Comparison of ENCODE assay signal across 10 mouse cellular contexts in genomic region chr10:81335393-81336340, GRCm38 (mm10). TPM values are rescaled to one million over a fixed set of nuclear protein-coding genes. Genes with fewer than 3 reads are reported as not detected.
DNase-seq lines count a peak whose midpoint lies in the region; ATAC-seq and TF ChIP-seq lines count a peak whose summit lies in the region.
"Had no signal": no experiment of that assay in that cellular context is flagged by ENCODE, and none has a peak within 500 bp of the region (broad histone marks: within the 10 kb centered on the region; RNA-seq: fewer than 3 reads in every experiment).

No protein-coding gene starts in this region.

- TF ChIP-seq POLR2A in heart, adult 2 months (IDR thresholded peaks at IDR 0.05; ENCODE audit: insufficient read depth, low read depth, low read length) = no peak

- H3K9ac ChIP-seq in heart, adult 2 months (ENCODE audit: low read depth, low read length) = no peak overlapping the region
- 0 out of 2 replicates have a peak overlapping the region, but pooled peaks have one; percentile 45 for H3K9ac ChIP-seq in embryonic facial prominence, embryonic 14.5 days (ENCODE audit: low read depth, low read length)
- H3K9ac ChIP-seq in limb, embryonic 11.5 days (ENCODE audit: low read length) = no peak overlapping the region
- H3K9ac ChIP-seq: forebrain, postnatal 0 days had no signal

- H3K36me3 ChIP-seq in heart, adult 2 months (ENCODE audit: control insufficient read depth, insufficient read depth, low read length) = no peaks in the 10 kb centered on the region
- H3K36me3 ChIP-seq in E14TG2a.4 (ENCODE audit: insufficient read depth, low read length) = no peaks in the 10 kb centered on the region
- no peaks in the 10 kb centered on the region for H3K36me3 ChIP-seq in embryonic facial prominence, embryonic 14.5 days (ENCODE audit: control insufficient read depth, insufficient read depth, low read length)
- H3K36me3 ChIP-seq in limb, embryonic 11.5 days (ENCODE audit: control insufficient read depth, insufficient read depth, low read length) = no peaks in the 10 kb centered on the region

- peaks cover 3% of the 10 kb centered on the region for H3K4me1 ChIP-seq in heart, adult 2 months (ENCODE audit: control insufficient read depth, insufficient read depth, low read length)
- H3K4me1 ChIP-seq in E14TG2a.4 (replicated peaks; ENCODE audit: low read depth, low read length) = peaks cover 65% of the 10 kb centered on the region
- peaks cover 13% of the 10 kb centered on the region for H3K4me1 ChIP-seq in embryonic facial prominence, embryonic 14.5 days (ENCODE audit: control insufficient read depth, insufficient read depth, low read length)
- peaks cover 10% of the 10 kb centered on the region for H3K4me1 ChIP-seq in limb, embryonic 11.5 days (ENCODE audit: control insufficient read depth, insufficient read depth, low read length)

- intact Hi-C loops in heart, adult 2 months (cut with DNase I) = no loop called here

- no peak overlapping the region for H3K4me3 ChIP-seq in heart, adult 2 months
- H3K4me3 ChIP-seq in E14TG2a.4 (replicated peaks; ENCODE audit: low read length) = peak overlapping the region; percentile 39
- no peak overlapping the region for H3K4me3 ChIP-seq in embryonic facial prominence, embryonic 14.5 days (ENCODE audit: low read depth, low read length)
- H3K4me3 ChIP-seq in limb, embryonic 11.5 days (ENCODE audit: low read depth, low read length) = no peak overlapping the region

- peak; percentile 3; the same call in 1 of the 2 replicates for TF ChIP-seq CTCF in heart, adult 2 months (IDR thresholded peaks at IDR 0.05)
- TF ChIP-seq CTCF in E14TG2a.4 (conservative IDR thresholded peaks at IDR 0.05; ENCODE audit: low read length) = no peak

- WGBS in heart, adult 2 months = 54% methylated on average over 18 of the region's 19 CpGs
- 35% methylated on average over 14 of the region's 19 CpGs for WGBS in embryonic facial prominence, embryonic 14.5 days
- WGBS in limb, embryonic 11.5 days = 29% methylated on average over 19 of the region's 19 CpGs

- no peak for TF ChIP-seq EP300 in heart, adult 2 months (IDR thresholded peaks at IDR 0.05; ENCODE audit: insufficient read depth, low read depth, low read length)

- H3K9me3 ChIP-seq in E14TG2a.4 (ENCODE audit: low read length) = no peaks in the 10 kb centered on the region
- no peaks in the 10 kb centered on the region for H3K9me3 ChIP-seq in embryonic facial prominence, embryonic 14.5 days (ENCODE audit: control insufficient read depth, low read length)
- H3K9me3 ChIP-seq in limb, embryonic 11.5 days (ENCODE audit: control insufficient read depth, low read length) = no peaks in the 10 kb centered on the region

- no peak for DNase-seq in heart, adult 2 months
- no peak for DNase-seq in heart, adult 8-10 months (ENCODE audit: low spot score)
- peak; percentile 68 for DNase-seq in embryonic facial prominence, embryonic 14.5 days (ENCODE audit: low spot score)
- no peak for DNase-seq in limb, embryonic 11.5 days (ENCODE audit: low spot score)
- DNase-seq in spleen, adult 12 weeks (ENCODE audit: low spot score) = no peak
- DNase-seq in adrenal gland, adult 8-10 months = no peak
- DNase-seq: forebrain, postnatal 0 days had no signal

- H3K4me2 ChIP-seq in embryonic facial prominence, embryonic 14.5 days (ENCODE audit: low read depth, low read length) = peak overlapping the region; percentile 8; the same call in 1 of the 2 replicates
- H3K4me2 ChIP-seq in limb, embryonic 11.5 days (ENCODE audit: low read depth, severe bottlenecking) = no peak overlapping the region

- H3K79me2 ChIP-seq in heart, adult 2 months (replicated peaks; ENCODE audit: control insufficient read depth, insufficient read depth, low read length) = no peaks in the 10 kb centered on the region

- H3K27ac ChIP-seq in heart, adult 2 months = no peak overlapping the region; the same call in 1 of the 2 replicates
- peak overlapping the region; percentile 86 for H3K27ac ChIP-seq in embryonic facial prominence, embryonic 14.5 days (replicated peaks; ENCODE audit: low read depth, low read length)
- 0 out of 2 replicates have a peak overlapping the region, but pooled peaks have one; percentile 36 for H3K27ac ChIP-seq in limb, embryonic 11.5 days (replicated peaks; ENCODE audit: low read depth, low read length)

- H3K27me3 ChIP-seq in heart, adult 2 months (ENCODE audit: control insufficient read depth, insufficient read depth, low read length) = no peaks in the 10 kb centered on the region
- peaks cover 60% of the 10 kb centered on the region for H3K27me3 ChIP-seq in E14TG2a.4 (ENCODE audit: insufficient read depth, low read length)
- H3K27me3 ChIP-seq in embryonic facial prominence, embryonic 14.5 days (replicated peaks; ENCODE audit: control insufficient read depth, insufficient read depth, low read length) = peaks cover 24% of the 10 kb centered on the region
- H3K27me3 ChIP-seq in limb, embryonic 11.5 days (ENCODE audit: control insufficient read depth, insufficient read depth, low read length) = peaks cover 24% of the 10 kb centered on the region

- ATAC-seq in embryonic facial prominence, embryonic 14.5 days (ENCODE audit: low read depth) = peak; percentile 55
- ATAC-seq in limb, embryonic 11.5 days (ENCODE audit: insufficient number of reproducible peaks, low FRiP score, low TSS enrichment, low read depth) = no peak
- ATAC-seq in megakaryocyte, adult 5-6 weeks (ENCODE audit: poor library complexity, severe bottlenecking) = no peak
- ATAC-seq: forebrain, postnatal 0 days had no signal

RNA-seq across cellular contexts. Expression of gene Tbxa2r, which starts 7.1 kb away (rescaled TPM):
- total RNA-seq in heart, adult 2 months (2021) = 1 to 10 TPM; 3.8 to 4.1 TPM
- polyA plus RNA-seq in heart, adult 2 months (2012; rRNA removed) = 7.1 and 8.7 TPM in 2 replicates
- total RNA-seq in heart, adult 8-10 months (2022) = 1 to 10 TPM; 2.7 to 5.4 (median 3.5) TPM
- 6.7 and 8.7 TPM in 2 replicates for polyA plus RNA-seq in embryonic facial prominence, embryonic 14.5 days (2014; fragmentation: Nextera tagmentation; extraction: Ambion mirVana)
- 1.7 and 1.8 TPM in 2 replicates for polyA plus RNA-seq in limb, embryonic 11.5 days (2014; fragmentation: Nextera tagmentation; extraction: Ambion mirVana)
- total RNA-seq in megakaryocyte, adult 5-6 weeks (2015) = 0.34 and 0.85 TPM in 2 replicates
- 0.07 and 0.28 TPM in 2 replicates for total RNA-seq in megakaryocyte, adult 5-6 weeks (2017)
- 10 to 100 TPM; 35.6 to 52.1 (median 42.0) TPM for total RNA-seq in adrenal gland, adult 8-10 months (2022)

RNA-seq across cellular contexts. Expression of gene Gipc3, which starts 7.4 kb away (rescaled TPM):
- 1 to 10 TPM; 5.5 to 6.4 TPM for total RNA-seq in heart, adult 2 months (2021)
- polyA plus RNA-seq in heart, adult 2 months (2012; rRNA removed) = 4.7 and 4.8 TPM in 2 replicates
- 1 to 10 TPM; 4.1 to 6.6 (median 5.2) TPM for total RNA-seq in heart, adult 8-10 months (2022)
- 0.04 and 0.14 TPM in 2 replicates for polyA plus RNA-seq in embryonic facial prominence, embryonic 14.5 days (2014; fragmentation: Nextera tagmentation; extraction: Ambion mirVana)
- polyA plus RNA-seq in limb, embryonic 11.5 days (2014; fragmentation: Nextera tagmentation; extraction: Ambion mirVana) = not detected in 2 replicates
- not detected in 2 replicates for total RNA-seq in megakaryocyte, adult 5-6 weeks (2015)
- total RNA-seq in megakaryocyte, adult 5-6 weeks (2017) = not detected in 2 replicates
- total RNA-seq in adrenal gland, adult 8-10 months (2022) = 10 to 100 TPM in 2 of 4 experiments, 1 to 10 TPM in 2; 3.7 to 17.7 (median 9.3) TPM
- total RNA-seq: forebrain, postnatal 0 days had no signal
- polyA plus RNA-seq: forebrain, postnatal 0 days; neural tube, embryonic 11.5 days had no signal

RNA-seq across cellular contexts. Expression of gene Hmg20b, which starts 14.6 kb away (rescaled TPM):
- 10 to 100 TPM; 55.6 to 58.1 TPM for total RNA-seq in heart, adult 2 months (2021)
- 44.3 and 54.9 TPM in 2 replicates for polyA plus RNA-seq in heart, adult 2 months (2012; rRNA removed)
- 10 to 100 TPM; 52.4 to 61.2 (median 57.1) TPM for total RNA-seq in heart, adult 8-10 months (2022)
- 66.8 and 78.7 TPM in 2 replicates for polyA plus RNA-seq in embryonic facial prominence, embryonic 14.5 days (2014; fragmentation: Nextera tagmentation; extraction: Ambion mirVana)
- polyA plus RNA-seq in limb, embryonic 11.5 days (2014; fragmentation: Nextera tagmentation; extraction: Ambion mirVana) = 129 and 130 TPM in 2 replicates
- 27.4 and 33.0 TPM in 2 replicates for total RNA-seq in megakaryocyte, adult 5-6 weeks (2015)
- total RNA-seq in megakaryocyte, adult 5-6 weeks (2017) = 18.1 and 24.5 TPM in 2 replicates
- total RNA-seq in adrenal gland, adult 8-10 months (2022) = 100 to 1,000 TPM in 3 of 4 experiments, 10 to 100 TPM in 1; 94.2 to 121 (median 112) TPM

RNA-seq across cellular contexts. Expression of gene Cactin, which starts 14.8 kb away (rescaled TPM):
- 10 to 100 TPM; 16.1 to 18.0 TPM for total RNA-seq in heart, adult 2 months (2021)
- 15.4 and 18.0 TPM in 2 replicates for polyA plus RNA-seq in heart, adult 2 months (2012; rRNA removed)
- 10 to 100 TPM; 14.4 to 19.2 (median 16.3) TPM for total RNA-seq in heart, adult 8-10 months (2022)
- polyA plus RNA-seq in embryonic facial prominence, embryonic 14.5 days (2014; fragmentation: Nextera tagmentation; extraction: Ambion mirVana) = 27.0 and 27.5 TPM in 2 replicates
- polyA plus RNA-seq in limb, embryonic 11.5 days (2014; fragmentation: Nextera tagmentation; extraction: Ambion mirVana) = 35.9 and 40.0 TPM in 2 replicates
- 4.5 and 7.4 TPM in 2 replicates for total RNA-seq in megakaryocyte, adult 5-6 weeks (2015)
- 16.2 and 20.6 TPM in 2 replicates for total RNA-seq in megakaryocyte, adult 5-6 weeks (2017)
- 10 to 100 TPM; 37.7 to 47.5 (median 42.5) TPM for total RNA-seq in adrenal gland, adult 8-10 months (2022)

RNA-seq across cellular contexts. Expression of gene Mfsd12, which starts 21.6 kb away (rescaled TPM):
- 10 to 100 TPM; 10.6 to 11.1 TPM for total RNA-seq in heart, adult 2 months (2021)
- 9.6 and 10.5 TPM in 2 replicates for polyA plus RNA-seq in heart, adult 2 months (2012; rRNA removed)
- total RNA-seq in heart, adult 8-10 months (2022) = 10 to 100 TPM in 1 of 4 experiments, 1 to 10 TPM in 3; 9.2 to 11.4 (median 9.8) TPM
- 6.8 and 9.8 TPM in 2 replicates for polyA plus RNA-seq in embryonic facial prominence, embryonic 14.5 days (2014; fragmentation: Nextera tagmentation; extraction: Ambion mirVana)
- polyA plus RNA-seq in limb, embryonic 11.5 days (2014; fragmentation: Nextera tagmentation; extraction: Ambion mirVana) = 4.7 and 5.9 TPM in 2 replicates
- total RNA-seq in megakaryocyte, adult 5-6 weeks (2015) = 4.1 and 4.6 TPM in 2 replicates
- 7.4 TPM in 2 replicates for total RNA-seq in megakaryocyte, adult 5-6 weeks (2017)
- 10 to 100 TPM; 18.3 to 25.7 (median 22.0) TPM for total RNA-seq in adrenal gland, adult 8-10 months (2022)

Comparison
In these comparisons a context has a peak if more than half of its experiments do, and no peak if none do; other contexts are left out.
1. RNA of gene Tbxa2r, which starts 7.1 kb away (total RNA-seq): 35.6 to 52.1 TPM in adrenal gland, adult 8-10 months; 3.8 to 4.1 TPM in heart, adult 2 months, 2.7 to 5.4 TPM in heart, adult 8-10 months and 0.07 to 0.85 TPM in megakaryocyte, adult 5-6 weeks; every median in the first group is over 4 times any median in the second.
2. RNA of gene Gipc3, which starts 7.4 kb away (total RNA-seq): 3.7 to 17.7 TPM in adrenal gland, adult 8-10 months, 5.5 to 6.4 TPM in heart, adult 2 months and 4.1 to 6.6 TPM in heart, adult 8-10 months; not detected in megakaryocyte, adult 5-6 weeks; every median in the first group is over 4 times any median in the second.